Mouse (Mus musculus) liver, postnatal 0 days (tissue): Measurements from ENCODE around the gene Nt5c3. TPM values are rescaled to one million over a fixed set of nuclear protein-coding genes. Genes with fewer than 3 reads are reported as not detected.

Experiments used
- ATAC-seq: fragments of 200-750 bp; cut with Nextera tagmentation; 2 replicates; pipeline ENCODE4 v1.8.0; 2017; ENCODE audit warnings: mild to moderate bottlenecking, moderate library complexity
- DNase-seq: peaks from one replicate; pipeline ENCODE4 v3.0.0-alpha.2; 2016
- H3K27ac ChIP-seq: fragments of 300-500 bp; sonication (generic); 2 replicates; pipeline ENCODE4 v1.5.1; 2014; ENCODE audit warnings: antibody characterized with exemption, moderate library complexity, mild to moderate bottlenecking, low read depth
- H3K27me3 ChIP-seq: fragments of 300-500 bp; sonication (generic); 2 replicates; pipeline ENCODE4 v1.6.1; 2014; ENCODE audit warnings: low read length, control low read depth, mixed read lengths; ENCODE audit not compliant: insufficient read depth
- H3K36me3 ChIP-seq: fragments of 300-500 bp; sonication (generic); replicated peaks from 2 replicates; pipeline ENCODE4 v1.6.1; 2014; ENCODE audit warnings: mild to moderate bottlenecking, control low read depth, low read length, moderate library complexity, mixed read lengths; ENCODE audit not compliant: insufficient read depth
- H3K4me1 ChIP-seq: fragments of 300-500 bp; sonication (generic); 2 replicates; pipeline ENCODE4 v1.6.1; 2014; ENCODE audit warnings: antibody characterized with exemption, mild to moderate bottlenecking, control low read depth; ENCODE audit not compliant: insufficient read depth
- H3K4me2 ChIP-seq: fragments of 300-500 bp; sonication (generic); 2 replicates; pipeline ENCODE4 v1.6.1; 2014; ENCODE audit warnings: low read depth, mild to moderate bottlenecking, low read length, moderate library complexity, mixed read lengths
- H3K4me3 ChIP-seq: fragments of 300-500 bp; sonication (generic); 2 replicates; pipeline ENCODE4 v1.5.1; 2014; ENCODE audit warnings: low read depth, low read length
- H3K9ac ChIP-seq: fragments of 300-500 bp; sonication (generic); replicated peaks from 2 replicates; pipeline ENCODE4 v1.6.1; 2014; ENCODE audit warnings: mild to moderate bottlenecking, moderate library complexity
- H3K9me3 ChIP-seq: fragments of 300-500 bp; sonication (generic); 2 replicates; pipeline ENCODE4 v1.6.1; 2016; ENCODE audit warnings: mild to moderate bottlenecking, control low read depth, low read length, mixed read lengths
- CTCF ChIP-seq: sonication (generic); IDR thresholded peaks from 2 replicates; pipeline ENCODE4 v1.5.1; 2016; ENCODE audit warnings: antibody characterized with exemption, low read depth
- EP300 ChIP-seq: IDR thresholded peaks from 2 replicates; pipeline ENCODE4 v1.6.1; 2016; ENCODE audit warnings: antibody characterized with exemption, low read depth, mild to moderate bottlenecking
- WGBS: fragments of 180-500 bp; shearing (Covaris S2); extraction: QIAGEN DNeasy Blood & Tissue Kit; methylation state at CpG from one replicate; pipeline ENCODE4 v1.1.7; 2014; ENCODE audit not compliant: insufficient replicate concordance; 5-methylcytosine and 5-hydroxymethylcytosine counted together
- polyA plus RNA-seq: library from polyadenylated mRNA; unstranded; fragments of >200 nt; fragmentation: Nextera tagmentation; extraction: Ambion mirVana; gene quantifications from 2 replicates; pipeline ENCODE4 v1.2.1, GENCODE M21; 2015

Gene Nt5c3
- polyA plus RNA-seq, 1 experiment from 2014 or later = 127 TPM

DNA sequence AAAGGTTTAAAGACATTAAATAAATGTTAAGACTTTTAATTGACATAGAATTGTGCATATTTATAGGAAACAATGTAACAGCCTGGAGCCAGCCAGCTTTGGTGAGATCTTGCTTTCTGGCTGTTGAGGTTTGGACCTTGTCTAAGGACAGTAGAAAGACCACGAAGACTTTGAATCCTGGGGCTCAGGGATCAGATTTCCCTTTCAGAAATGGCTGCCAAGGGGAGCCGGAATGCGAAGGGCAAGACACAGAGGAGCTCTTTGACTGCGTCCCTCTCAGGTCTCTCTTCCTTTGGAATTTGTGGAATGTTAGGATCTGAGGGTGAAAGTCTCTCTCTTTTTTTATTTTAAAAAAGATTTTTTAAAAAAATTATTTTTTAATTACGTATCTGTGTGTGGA lies 89.0 kb downstream of the Nt5c3 start:
- no peak for ATAC-seq
- H3K9ac ChIP-seq = no peak overlapping the region
- peaks cover 3% of the 10 kb centered on the region; the same call in 1 of the 2 replicates for H3K4me1 ChIP-seq
- no peak overlapping the region for H3K4me3 ChIP-seq
- no peak for TF ChIP-seq CTCF
- no peak for TF ChIP-seq EP300
- no peaks in the 10 kb centered on the region for H3K9me3 ChIP-seq
- no peak overlapping the region for H3K4me2 ChIP-seq
- no peak for DNase-seq
- H3K36me3 ChIP-seq = no peaks in the 10 kb centered on the region; the same call in 1 of the 2 replicates
- no peaks in the 10 kb centered on the region for H3K27me3 ChIP-seq
- no peak overlapping the region for H3K27ac ChIP-seq
- WGBS = 77% methylated on average over 5 of the region's 5 CpGs

DNA sequence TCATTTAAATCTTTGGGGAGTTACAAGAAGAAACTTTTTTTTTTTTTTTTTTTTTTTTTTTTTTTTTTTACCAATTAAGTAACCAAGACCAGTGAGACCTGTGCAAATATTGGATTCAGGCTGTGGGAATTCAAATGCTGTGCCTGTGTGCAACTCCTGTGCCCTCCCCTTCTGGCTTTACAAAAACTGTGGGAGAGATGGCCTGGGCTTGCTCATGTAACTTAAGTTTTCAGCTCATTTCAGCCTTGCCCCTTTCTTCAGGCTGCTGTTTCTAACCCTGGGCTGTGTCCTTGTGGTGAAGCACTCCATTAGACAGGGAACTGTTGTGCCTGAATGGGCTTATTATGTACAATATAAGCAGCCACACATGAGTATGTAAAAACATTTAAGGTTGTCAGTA lies 90.9 kb downstream of the Nt5c3 start:
- no peaks in the 10 kb centered on the region for H3K9me3 ChIP-seq
- no peak for DNase-seq

DNA sequence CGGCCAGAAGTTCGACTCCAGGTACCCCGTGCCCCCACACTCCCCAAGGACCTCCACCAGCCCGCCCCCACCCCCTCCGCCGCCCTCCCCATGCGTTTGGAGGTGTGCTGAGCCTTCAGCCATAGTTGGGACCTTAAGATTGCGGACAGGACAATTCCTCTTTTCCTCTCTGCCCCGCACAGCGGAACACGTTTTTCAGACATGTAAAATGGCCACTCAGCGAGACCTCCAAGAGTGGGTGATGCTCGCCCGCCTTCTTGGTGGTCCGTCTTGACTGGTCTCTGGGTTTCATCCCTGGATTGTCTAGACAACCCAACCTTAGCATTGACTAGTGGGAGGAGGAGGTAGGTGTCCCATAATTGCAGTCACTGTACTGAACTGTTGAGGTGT lies 91.3 kb downstream of the Nt5c3 start:
- Histone ChIP-seq H3K27ac (peak overlapping the region; percentile 65), H3K9ac (peak overlapping the region; percentile 56), H3K4me2 (peak overlapping the region; percentile 82), H3K4me3 (peak overlapping the region; percentile 49), H3K27me3 (no peaks in the 10 kb centered on the region), H3K36me3 (no peaks in the 10 kb centered on the region), H3K9me3 (no peaks in the 10 kb centered on the region), H3K4me1 (peaks cover 3% of the 10 kb centered on the region; the same call in 1 of the 2 replicates)
- 5% methylated on average over 14 of the region's 15 CpGs for WGBS
- ATAC-seq (no peak), DNase-seq (no peak)
- TF ChIP-seq EP300 (no peak), CTCF (no peak)

More for the DNA sequence above, 90.9 kb downstream of the Nt5c3 start:
- Histone ChIP-seq H3K4me3 (peak overlapping the region; percentile 49), H3K27me3 (no peaks in the 10 kb centered on the region), H3K27ac (no peak overlapping the region), H3K9ac (no peak overlapping the region), H3K4me2 (peak overlapping the region; percentile 82), H3K36me3 (no peaks in the 10 kb centered on the region), H3K4me1 (peaks cover 3% of the 10 kb centered on the region; the same call in 1 of the 2 replicates)
- TF ChIP-seq EP300 (no peak), CTCF (no peak)
- no peak for ATAC-seq

Other genes with a start within 250 kb of the Nt5c3 start
- 62.1 and 64.8 TPM in 2 replicates for gene Lsm5, start 219.2 kb downstream of the Nt5c3 start, polyA plus RNA-seq
- 2.8 and 3.3 TPM in 2 replicates for gene Avl9, start 209.0 kb downstream of the Nt5c3 start, polyA plus RNA-seq
- 8.3 and 9.8 TPM in 2 replicates for gene Kbtbd2, start 126.1 kb downstream of the Nt5c3 start, polyA plus RNA-seq
- 16.3 and 17.9 TPM in 2 replicates for gene Fkbp9, start 91.9 kb downstream of the Nt5c3 start, polyA plus RNA-seq
- 0.25 and 0.26 TPM in 2 replicates for gene Vmn1r4, start 83 bp upstream of the Nt5c3 start, polyA plus RNA-seq
- not detected in 2 replicates for gene Vmn1r5, start 46.3 kb upstream of the Nt5c3 start, polyA plus RNA-seq
- not detected in 2 replicates for gene Vmn1r6, start 73.3 kb upstream of the Nt5c3 start, polyA plus RNA-seq
- not detected in 2 replicates for gene Vmn1r7, start 101.4 kb upstream of the Nt5c3 start, polyA plus RNA-seq
- gene Vmn1r8, start 108.4 kb upstream of the Nt5c3 start, polyA plus RNA-seq = not detected in 2 replicates
- gene Vmn1r9, start 142.9 kb upstream of the Nt5c3 start, polyA plus RNA-seq = not detected in 2 replicates
- gene Vmn1r10, start 185.5 kb upstream of the Nt5c3 start, polyA plus RNA-seq = not detected in 2 replicates
- not detected in 2 replicates for gene Vmn1r11, start 209.5 kb upstream of the Nt5c3 start, polyA plus RNA-seq
- not detected in 2 replicates for gene Vmn1r12, start 233.0 kb upstream of the Nt5c3 start, polyA plus RNA-seq